Mouse (Mus musculus): Measurements from ENCODE around the gene Zc3h18.

The Zc3h18 gene

GRCm38 (mm10) chr8:122347811-122348552 lies 28.4 kb upstream of the Zc3h18 start:
- DNase-seq (ENCODE audit: low spot score): no peak

GRCm38 (mm10) chr8:122349357-122350297 lies 26.8 kb upstream of the Zc3h18 start:
- DNase-seq (ENCODE audit: low spot score): no peak

GRCm38 (mm10) chr8:122350309-122351089 lies 25.9 kb upstream of the Zc3h18 start:
- no peak for DNase-seq (ENCODE audit: low spot score)

- no peak for DNase-seq (ENCODE audit: low spot score)
Observed at GRCm38 (mm10) chr8:122354157-122354556, 22.3 kb upstream of the Zc3h18 start.

- no peak for DNase-seq (ENCODE audit: low spot score)
Observed at GRCm38 (mm10) chr8:122355642-122356606, 20.5 kb upstream of the Zc3h18 start.

- no peak for DNase-seq (ENCODE audit: low spot score)
Observed at GRCm38 (mm10) chr8:122357202-122357601, 19.2 kb upstream of the Zc3h18 start.

GRCm38 (mm10) chr8:122357641-122358040 lies 18.8 kb upstream of the Zc3h18 start:
- DNase-seq (ENCODE audit: low spot score): no peak

GRCm38 (mm10) chr8:122359111-122359775 lies 17.2 kb upstream of the Zc3h18 start:
- DNase-seq (ENCODE audit: low spot score): no peak

GRCm38 (mm10) chr8:122360696-122361416 lies 15.6 kb upstream of the Zc3h18 start, which contains the start of gene Trhr2:
Trhr2 (minus strand) TSS chr8:122360746.
- DNase-seq (ENCODE audit: low spot score): no peak

- DNase-seq (ENCODE audit: low spot score): no peak
Observed at GRCm38 (mm10) chr8:122362271-122362670, 14.1 kb upstream of the Zc3h18 start.

- no peak for DNase-seq (ENCODE audit: low spot score)
Observed at GRCm38 (mm10) chr8:122362967-122363366, 13.4 kb upstream of the Zc3h18 start.

GRCm38 (mm10) chr8:122368494-122368893 lies 7.9 kb upstream of the Zc3h18 start:
- DNase-seq (ENCODE audit: low spot score): no peak

- DNase-seq (ENCODE audit: low spot score): no peak
Observed at GRCm38 (mm10) chr8:122369665-122370064, 6.7 kb upstream of the Zc3h18 start.

GRCm38 (mm10) chr8:122371706-122372105 lies 4.7 kb upstream of the Zc3h18 start:
- no peak for DNase-seq (ENCODE audit: low spot score)

GRCm38 (mm10) chr8:122375320-122375719 lies 1.1 kb upstream of the Zc3h18 start:
- DNase-seq (ENCODE audit: low spot score): no peak

- DNase-seq (ENCODE audit: low spot score): no peak
Observed at GRCm38 (mm10) chr8:122375751-122376364, 551 bp upstream of the Zc3h18 start.

GRCm38 (mm10) chr8:122383039-122383438 lies 6.6 kb downstream of the Zc3h18 start:
- DNase-seq (ENCODE audit: low spot score): no peak

GRCm38 (mm10) chr8:122389357-122389756 lies 12.9 kb downstream of the Zc3h18 start:
- no peak for DNase-seq (ENCODE audit: low spot score)

GRCm38 (mm10) chr8:122390758-122391157 lies 14.3 kb downstream of the Zc3h18 start:
- DNase-seq (ENCODE audit: low spot score): no peak

All from layer of hippocampus, adult 9-10 months (tissue).